ENCODE assay signal across 23 mouse cellular contexts in the genomic region with DNA sequence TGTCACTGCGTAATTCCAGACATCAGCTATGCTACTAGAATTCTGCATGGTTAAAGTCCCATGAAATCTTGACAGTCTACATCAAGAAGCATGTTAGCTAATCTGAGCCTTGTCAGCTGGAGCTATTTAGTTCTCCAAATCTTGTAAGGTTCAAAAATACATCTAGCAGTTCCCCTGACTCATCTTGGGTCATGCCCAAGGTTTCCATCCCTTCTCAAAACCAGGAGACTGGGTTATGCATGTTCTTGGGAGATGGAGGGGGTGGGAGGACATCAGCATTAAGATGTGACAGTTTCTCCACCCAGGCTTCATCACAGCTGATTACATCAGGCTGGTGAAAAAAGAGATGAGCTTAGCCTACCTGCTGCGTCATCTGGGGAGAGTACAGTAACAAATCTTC.
"Had no signal": no experiment of that assay in that cellular context is flagged by ENCODE, and none has a peak within 500 bp of the region (broad histone marks: within the 10 kb centered on the region; RNA-seq: fewer than 3 reads in every experiment).

No protein-coding gene starts in this region.

- H3K4me3 ChIP-seq: heart, adult 2 months; heart, embryonic 13.5 days; heart, embryonic 15.5 days; hindbrain, embryonic 13.5 days; hindbrain, embryonic 15.5 days; kidney, embryonic 15.5 days; limb, embryonic 10.5 days; limb, embryonic 12.5 days; liver, embryonic 13.5 days; liver, embryonic 15.5 days had no signal

- H3K27ac ChIP-seq: heart, adult 2 months; heart, embryonic 13.5 days; heart, embryonic 15.5 days; hindbrain, embryonic 13.5 days; hindbrain, embryonic 15.5 days; hindbrain, postnatal 0 days; kidney, embryonic 15.5 days; kidney, postnatal 0 days; limb, embryonic 10.5 days; limb, embryonic 12.5 days; liver, embryonic 13.5 days; liver, embryonic 15.5 days had no signal

- DNase-seq: gastrocnemius, postnatal 14 days; gastrocnemius, postnatal 36 days; heart, adult 11 months; heart, adult 2 months; heart, postnatal 14 days; heart, postnatal 36 days; kidney, adult 11 months; kidney, adult 2 months; kidney, adult 9 months; kidney, postnatal 14 days; kidney, postnatal 36 days; liver; liver, embryonic 13.5 days had no signal
